15 mouse cellular contexts compared by ENCODE assay signal in the genomic region with DNA sequence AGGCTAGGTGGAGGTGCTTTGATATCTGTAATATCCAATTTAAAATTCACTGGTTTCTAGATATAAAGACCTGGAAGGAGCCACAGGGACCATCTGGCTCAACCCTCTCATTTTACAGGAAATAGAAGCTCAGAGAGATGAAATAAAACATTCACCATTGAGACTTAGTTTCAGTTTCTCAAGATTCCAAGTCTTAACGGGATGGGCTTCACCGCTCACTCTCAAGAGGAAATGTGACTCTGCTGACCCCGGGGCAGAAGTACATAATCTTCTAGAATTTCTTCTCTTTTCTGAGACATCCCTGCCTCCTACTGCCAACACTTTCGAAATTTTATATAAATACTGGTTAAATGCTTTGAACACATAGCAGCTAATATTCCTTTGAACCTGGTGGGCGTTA. TPM values are rescaled to one million over a fixed set of nuclear protein-coding genes. Genes with fewer than 3 reads are reported as not detected.
DNase-seq lines count a peak whose midpoint lies in the region; ATAC-seq and TF ChIP-seq lines count a peak whose summit lies in the region.
"Had no signal": no experiment of that assay in that cellular context is flagged by ENCODE, and none has a peak within 500 bp of the region (broad histone marks: within the 10 kb centered on the region; RNA-seq: fewer than 3 reads in every experiment).

No protein-coding gene starts in this region.

- H3K4me2 ChIP-seq in heart, postnatal 0 days (ENCODE audit: low read depth, low read length): peak overlapping the region; percentile 5; the same call in 1 of the 2 replicates
- H3K4me2 ChIP-seq in embryonic facial prominence, embryonic 12.5 days (replicated peaks): peak overlapping the region; percentile 5; the same call in 1 of the 2 replicates
- H3K4me2 ChIP-seq in kidney, embryonic 16.5 days (replicated peaks; ENCODE audit: low read depth, low read length): peak overlapping the region; percentile 35
- no peak overlapping the region for H3K4me2 ChIP-seq in stomach, embryonic 14.5 days (replicated peaks; ENCODE audit: low read depth, low read length)
- H3K4me2 ChIP-seq in forebrain, embryonic 14.5 days (ENCODE audit: low read length): no peak overlapping the region
- H3K4me2 ChIP-seq: forebrain, embryonic 13.5 days; liver, embryonic 13.5 days; midbrain, embryonic 12.5 days had no signal

- H3K9me3 ChIP-seq in heart, postnatal 0 days (replicated peaks; ENCODE audit: control insufficient read depth, low read length): no peaks in the 10 kb centered on the region
- H3K9me3 ChIP-seq in embryonic facial prominence, embryonic 12.5 days: no peaks in the 10 kb centered on the region
- no peaks in the 10 kb centered on the region for H3K9me3 ChIP-seq in kidney, embryonic 16.5 days (ENCODE audit: low read length)
- H3K9me3 ChIP-seq in stomach, embryonic 14.5 days (ENCODE audit: control insufficient read depth, low read depth, low read length): no peaks in the 10 kb centered on the region
- no peaks in the 10 kb centered on the region for H3K9me3 ChIP-seq in forebrain, embryonic 14.5 days (replicated peaks; ENCODE audit: control insufficient read depth, low read length)
- H3K9me3 ChIP-seq: forebrain, embryonic 13.5 days; liver, embryonic 13.5 days; midbrain, embryonic 12.5 days had no signal

- no peaks in the 10 kb centered on the region for H3K36me3 ChIP-seq in heart, postnatal 0 days (replicated peaks; ENCODE audit: control insufficient read depth, insufficient read depth, low read length)
- H3K36me3 ChIP-seq in embryonic facial prominence, embryonic 12.5 days: no peaks in the 10 kb centered on the region
- H3K36me3 ChIP-seq in kidney, embryonic 16.5 days (ENCODE audit: insufficient read depth, low read length): no peaks in the 10 kb centered on the region
- no peaks in the 10 kb centered on the region for H3K36me3 ChIP-seq in stomach, embryonic 14.5 days (ENCODE audit: control insufficient read depth, insufficient read depth, low read length)
- no peaks in the 10 kb centered on the region for H3K36me3 ChIP-seq in forebrain, embryonic 14.5 days (ENCODE audit: control insufficient read depth, insufficient read depth, low read length)
- H3K36me3 ChIP-seq: liver, embryonic 13.5 days; midbrain, embryonic 12.5 days had no signal

- H3K27me3 ChIP-seq in heart, postnatal 0 days (ENCODE audit: control insufficient read depth, insufficient read depth, low read length): no peaks in the 10 kb centered on the region
- H3K27me3 ChIP-seq in embryonic facial prominence, embryonic 12.5 days: no peaks in the 10 kb centered on the region
- no peaks in the 10 kb centered on the region for H3K27me3 ChIP-seq in kidney, embryonic 16.5 days (ENCODE audit: insufficient read depth, low read length)
- H3K27me3 ChIP-seq in stomach, embryonic 14.5 days (ENCODE audit: control insufficient read depth, insufficient read depth, low read length): no peaks in the 10 kb centered on the region
- no peaks in the 10 kb centered on the region for H3K27me3 ChIP-seq in forebrain, embryonic 14.5 days (replicated peaks; ENCODE audit: control insufficient read depth, insufficient read depth, low read length)
- H3K27me3 ChIP-seq: forebrain, embryonic 13.5 days; liver, embryonic 13.5 days; midbrain, embryonic 12.5 days had no signal

- WGBS in heart, postnatal 0 days: 52% methylated on average over 5 of the region's 5 CpGs
- whole genome bisulfite sequencing in embryonic facial prominence, embryonic 12.5 days: 21% methylated on average over 5 of the region's 5 CpGs
- WGBS in kidney, embryonic 16.5 days: 13% methylated on average over 5 of the region's 5 CpGs
- WGBS in stomach, embryonic 14.5 days: 34% methylated on average over 5 of the region's 5 CpGs
- 75% methylated on average over 5 of the region's 5 CpGs for WGBS in forebrain, embryonic 14.5 days

- ATAC-seq in heart, postnatal 0 days (ENCODE audit: insufficient read depth, low read depth): no peak
- ATAC-seq in embryonic facial prominence, embryonic 12.5 days (ENCODE audit: insufficient number of reproducible peaks, insufficient read depth, low FRiP score, low TSS enrichment): no peak
- no peak for ATAC-seq in kidney, embryonic 16.5 days (ENCODE audit: low FRiP score, low TSS enrichment)
- ATAC-seq in stomach, embryonic 14.5 days (ENCODE audit: insufficient number of reproducible peaks, insufficient read depth, low FRiP score, low read depth): no peak
- no peak for ATAC-seq in forebrain, embryonic 14.5 days
- ATAC-seq: CD4-positive, CD25-positive, alpha-beta regulatory T cell, adult 4 months; forebrain, embryonic 13.5 days had no signal

- DNase-seq in heart, postnatal 0 days (ENCODE audit: low spot score): no peak
- no peak for DNase-seq in heart, adult 8-10 months (ENCODE audit: low spot score)
- DNase-seq in thymus, adult 18-20 months: no peak
- DNase-seq in forebrain, embryonic 14.5 days (ENCODE audit: low spot score): no peak
- DNase-seq: adrenal gland, postnatal 25 days; liver, embryonic 13.5 days; thymus, adult 2 months had no signal

- H3K4me3 ChIP-seq in heart, postnatal 0 days (ENCODE audit: low read depth, low read length): no peak overlapping the region
- no peak overlapping the region for H3K4me3 ChIP-seq in embryonic facial prominence, embryonic 12.5 days
- no peak overlapping the region for H3K4me3 ChIP-seq in kidney, embryonic 16.5 days (ENCODE audit: low read length)
- H3K4me3 ChIP-seq in stomach, embryonic 14.5 days (ENCODE audit: low read depth, low read length): no peak overlapping the region
- no peak overlapping the region for H3K4me3 ChIP-seq in forebrain, embryonic 14.5 days (ENCODE audit: low read depth, low read length)
- H3K4me3 ChIP-seq: forebrain, embryonic 13.5 days; left cerebral cortex, adult 2 months; liver, embryonic 13.5 days; midbrain, embryonic 12.5 days had no signal

- peaks cover 2% of the 10 kb centered on the region; the same call in 1 of the 2 replicates for H3K4me1 ChIP-seq in heart, postnatal 0 days (ENCODE audit: control insufficient read depth, insufficient read depth)
- peaks cover 32% of the 10 kb centered on the region for H3K4me1 ChIP-seq in embryonic facial prominence, embryonic 12.5 days
- peaks cover 14% of the 10 kb centered on the region for H3K4me1 ChIP-seq in kidney, embryonic 16.5 days (ENCODE audit: insufficient read depth, low read length)
- H3K4me1 ChIP-seq in stomach, embryonic 14.5 days (ENCODE audit: control insufficient read depth, insufficient read depth, low read length): peaks cover 7% of the 10 kb centered on the region
- H3K4me1 ChIP-seq in forebrain, embryonic 14.5 days (ENCODE audit: control insufficient read depth, insufficient read depth, low read length): no peaks in the 10 kb centered on the region
- H3K4me1 ChIP-seq: liver, embryonic 13.5 days had no signal

- no peak for TF ChIP-seq CTCF in heart, postnatal 0 days (IDR thresholded peaks at IDR 0.05; ENCODE audit: low read depth)

- peak overlapping the region; percentile 20; the same call in 1 of the 2 replicates for H3K27ac ChIP-seq in heart, postnatal 0 days (ENCODE audit: low read depth)
- H3K27ac ChIP-seq in embryonic facial prominence, embryonic 12.5 days: peak overlapping the region; percentile 64; the same call in 1 of the 2 replicates
- peak overlapping the region; percentile 27 for H3K27ac ChIP-seq in kidney, embryonic 16.5 days (ENCODE audit: low read length)
- peak overlapping the region; percentile 81 for H3K27ac ChIP-seq in stomach, embryonic 14.5 days (ENCODE audit: low read length)
- no peak overlapping the region for H3K27ac ChIP-seq in forebrain, embryonic 14.5 days (ENCODE audit: low read depth, low read length)
- H3K27ac ChIP-seq: forebrain, embryonic 13.5 days; left cerebral cortex, adult 2 months; liver, embryonic 13.5 days; midbrain, embryonic 12.5 days had no signal

- no peak overlapping the region for H3K9ac ChIP-seq in heart, postnatal 0 days (replicated peaks; ENCODE audit: low read depth, low read length)
- H3K9ac ChIP-seq in embryonic facial prominence, embryonic 12.5 days: no peak overlapping the region
- no peak overlapping the region for H3K9ac ChIP-seq in kidney, embryonic 16.5 days (replicated peaks; ENCODE audit: low read length)
- H3K9ac ChIP-seq in stomach, embryonic 14.5 days (replicated peaks; ENCODE audit: low read depth, low read length): no peak overlapping the region
- no peak overlapping the region for H3K9ac ChIP-seq in forebrain, embryonic 14.5 days (ENCODE audit: low read length)
- H3K9ac ChIP-seq: forebrain, embryonic 13.5 days; liver, embryonic 13.5 days; midbrain, embryonic 12.5 days had no signal

- no peak for TF ChIP-seq EP300 in heart, postnatal 0 days (IDR thresholded peaks at IDR 0.05; ENCODE audit: low read depth)

RNA-seq across cellular contexts. Expression of a gene that starts 36.4 kb away (rescaled TPM):
- 17.8 and 18.0 TPM in 2 replicates for total RNA-seq in heart, postnatal 0 days (2014; rRNA removed; ENCODE audit: low replicate concordance)
- 3.9 and 4.7 TPM in 2 replicates for polyA plus RNA-seq in heart, postnatal 0 days (2015; fragmentation: Nextera tagmentation; extraction: Ambion mirVana)
- total RNA-seq in heart, adult 8-10 months (2022): 1 to 10 TPM; 2.5 to 4.5 (median 3.6) TPM
- 72.9 and 74.1 TPM in 2 replicates for polyA plus RNA-seq in embryonic facial prominence, embryonic 12.5 days (2016; fragmentation: Nextera tagmentation; extraction: Ambion mirVana)
- 12.5 TPM in 2 replicates for polyA plus RNA-seq in kidney, embryonic 16.5 days (2015; fragmentation: Nextera tagmentation; extraction: Ambion mirVana)
- 17.9 and 18.9 TPM in 2 replicates for polyA plus RNA-seq in stomach, embryonic 14.5 days (2014; fragmentation: Nextera tagmentation; extraction: Ambion mirVana)
- 24.9 and 25.5 TPM in 2 replicates for polyA plus RNA-seq in forebrain, embryonic 14.5 days (2014; fragmentation: Nextera tagmentation; extraction: Ambion mirVana)
- total RNA-seq: neutrophil, adult 5-6 weeks had no signal
- polyA plus RNA-seq: CD4-positive, CD25-positive, alpha-beta regulatory T cell, adult 4 months had no signal

Comparison
In these comparisons a context has a peak if more than half of its experiments do, and no peak if none do; other contexts are left out.
1. H3K4me2 ChIP-seq: peak in heart, postnatal 0 days (single experiment), embryonic facial prominence, embryonic 12.5 days (single experiment) and kidney, embryonic 16.5 days (single experiment); none in stomach, embryonic 14.5 days (single experiment) and forebrain, embryonic 14.5 days (single experiment).